ENCODE assay signal across 22 mouse cellular contexts in genomic region chr4:44944426-44945075, GRCm38 (mm10). TPM values are rescaled to one million over a fixed set of nuclear protein-coding genes. Genes with fewer than 3 reads are reported as not detected.
DNase-seq lines count a peak whose midpoint lies in the region; TF ChIP-seq lines count a peak whose summit lies in the region.
"Had no signal": no experiment of that assay in that cellular context is flagged by ENCODE, and none has a peak within 500 bp of the region (broad histone marks: within the 10 kb centered on the region; RNA-seq: fewer than 3 reads in every experiment).

No protein-coding gene starts in this region.

- no peak overlapping the region for H3K4me3 ChIP-seq in spleen, adult 2 months (ENCODE audit: extremely low read depth, insufficient read depth, insufficient read length)
- H3K4me3 ChIP-seq: forebrain, embryonic 10.5 days; heart, adult 2 months; heart, embryonic 13.5 days; liver, embryonic 13.5 days had no signal

- 17% methylated on average over 10 of the region's 10 CpGs for WGBS in spleen, adult 2 months

- H3K4me1 ChIP-seq in spleen, adult 2 months (ENCODE audit: control insufficient read depth, insufficient read depth, insufficient read length): peaks cover 34% of the 10 kb centered on the region; the same call in 1 of the 2 replicates
- H3K4me1 ChIP-seq: heart, embryonic 13.5 days had no signal

- peak; percentile 35 for DNase-seq in kidney, adult 11 months
- no peak for DNase-seq in kidney, postnatal 14 days
- DNase-seq in spleen, adult 2 months (ENCODE audit: low read depth in 1 of 2, low spot score in 2 of 2): no peak
- DNase-seq in spleen, postnatal 10 days (ENCODE audit: low spot score in 2 of 2): no peak
- DNase-seq in kidney, postnatal 25 days: peak; percentile 8 to 40
- no peak for DNase-seq in layer of hippocampus, postnatal 36 days
- DNase-seq in adrenal gland, adult 8-10 months: no peak
- DNase-seq: cerebellum, adult 18-20 months; cerebellum, postnatal 14 days; gastrocnemius, postnatal 10 days; heart, adult 2 months; heart, postnatal 14 days; liver, embryonic 13.5 days; lung, adult 2 months; lung, postnatal 14 days; midbrain, embryonic 14.5 days; thymus, postnatal 14 days had no signal

- no peak for TF ChIP-seq CTCF in spleen, adult 2 months (IDR thresholded peaks at IDR 0.05; ENCODE audit: extremely low read depth, insufficient read depth, insufficient read length, insufficient replicate concordance)

- H3K36me3 ChIP-seq in spleen, adult 2 months (ENCODE audit: control insufficient read depth, insufficient read depth, low read length): no peaks in the 10 kb centered on the region
- H3K36me3 ChIP-seq: forebrain, embryonic 10.5 days; G1E; heart, embryonic 13.5 days; liver, embryonic 13.5 days had no signal

- no peak for TF ChIP-seq POLR2A in spleen, adult 2 months (IDR thresholded peaks at IDR 0.05; ENCODE audit: low read depth, low read length)

- peak overlapping the region; percentile 76 for H3K27ac ChIP-seq in spleen, adult 2 months (ENCODE audit: insufficient read depth, low read length)
- H3K27ac ChIP-seq: forebrain, embryonic 10.5 days; heart, adult 2 months; heart, embryonic 13.5 days; hindbrain, postnatal 0 days; liver, embryonic 13.5 days had no signal

- no peaks in the 10 kb centered on the region for H3K27me3 ChIP-seq in spleen, adult 2 months (ENCODE audit: control insufficient read depth, insufficient read depth, low read length)
- H3K27me3 ChIP-seq: heart, embryonic 13.5 days; liver, embryonic 13.5 days; Patski had no signal

RNA-seq across cellular contexts. Expression of gene Grhpr, which starts 36.6 kb away (rescaled TPM):
- 27.7 and 30.3 TPM in 2 replicates for polyA plus RNA-seq in spleen, adult 2 months (2012; rRNA removed)
- total RNA-seq in layer of hippocampus, postnatal 36 days (2021): 10 to 100 TPM; 24.5 to 27.0 TPM
- 100 to 1,000 TPM; 223 to 249 (median 233) TPM for total RNA-seq in adrenal gland, adult 8-10 months (2022)

Comparison
In these comparisons a context has a peak if more than half of its experiments do, and no peak if none do; other contexts are left out.
1. DNase-seq: peak in kidney, adult 11 months (single experiment) and kidney, postnatal 25 days (2 of 2); none in kidney, postnatal 14 days (single experiment), spleen, adult 2 months (0 of 2), spleen, postnatal 10 days (0 of 2), layer of hippocampus, postnatal 36 days (0 of 2) and adrenal gland, adult 8-10 months (single experiment).
2. RNA of gene Grhpr, which starts 36.6 kb away (total RNA-seq): 223 to 249 TPM in adrenal gland, adult 8-10 months; 24.5 to 27.0 TPM in layer of hippocampus, postnatal 36 days; every median in the first group is over 4 times any median in the second.